Mouse (Mus musculus): ENCODE data around the gene Anxa2.

DNA sequence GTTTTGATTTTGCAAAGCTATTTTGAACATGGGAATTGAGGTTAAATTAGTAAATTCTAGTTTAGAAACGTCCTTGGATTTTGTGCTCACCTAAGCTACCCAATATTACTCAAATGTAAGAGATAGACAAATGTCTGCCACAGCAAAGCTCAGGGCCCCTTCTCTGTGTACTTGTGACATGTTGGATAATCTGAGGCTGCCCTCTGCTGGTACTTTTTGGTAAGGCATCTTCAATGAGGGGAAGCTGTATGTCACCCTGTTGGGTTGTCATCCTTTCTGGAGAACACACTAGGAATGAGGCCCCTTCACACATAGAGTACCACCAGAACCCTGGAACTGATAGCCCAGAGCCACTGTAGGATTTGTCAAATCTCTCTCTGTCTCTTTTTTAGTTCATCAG, 26.9 kb downstream of the Anxa2 start:
- TF ChIP-seq POLR2A (IDR thresholded peaks at IDR 0.05; ENCODE audit: borderline replicate concordance, low read depth, low read length) (no peak), CTCF (IDR thresholded peaks at IDR 0.05; ENCODE audit: low read depth, low read length) (no peak)

Measured in bone marrow macrophage, adult 2 months (primary cell).